Mouse (Mus musculus) layer of hippocampus, adult 9-10 months (tissue): ENCODE data around the gene Ccdc59.
A peak's percentile ranks its signal among the peaks of the same experiment; 100 is the strongest.

Experiments used
- DNase-seq: peaks from one replicate; pipeline ENCODE4 v3.0.0; 2022; ENCODE audit warnings: low spot score

Gene Ccdc59

GRCm38 (mm10) chr10:105840928-105841888, at the start of gene Ccdc59, which contains the start of gene Mettl25:
TSS of gene Ccdc59 (plus strand) at chr10:105841067.
TSS of gene Mettl25 (minus strand) at chr10:105841380.
- peak; percentile 93 for DNase-seq

- DNase-seq: no peak
These were observed 46.9 kb upstream of the Ccdc59 start for GRCm38 (mm10) chr10:105793776-105794552.

- no peak for DNase-seq
These were observed 43.5 kb upstream of the Ccdc59 start for GRCm38 (mm10) chr10:105797250-105797924.

- no peak for DNase-seq
These were observed 39.7 kb upstream of the Ccdc59 start for GRCm38 (mm10) chr10:105801147-105801546.

- DNase-seq: no peak
These were observed 38.7 kb upstream of the Ccdc59 start for GRCm38 (mm10) chr10:105802132-105802531.

GRCm38 (mm10) chr10:105803461-105803860, 37.4 kb upstream of the Ccdc59 start:
- no peak for DNase-seq

- no peak for DNase-seq
These were observed 34.4 kb upstream of the Ccdc59 start for GRCm38 (mm10) chr10:105806259-105807010.

- no peak for DNase-seq
These were observed 6.1 kb upstream of the Ccdc59 start for GRCm38 (mm10) chr10:105834627-105835228.

GRCm38 (mm10) chr10:105842574-105842973, 1.7 kb downstream of the Ccdc59 start:
- no peak for DNase-seq

GRCm38 (mm10) chr10:105850286-105850685, 9.4 kb downstream of the Ccdc59 start:
- DNase-seq: no peak

- no peak for DNase-seq
These were observed 10.3 kb downstream of the Ccdc59 start for GRCm38 (mm10) chr10:105851136-105851535.

GRCm38 (mm10) chr10:105867312-105867711, 26.4 kb downstream of the Ccdc59 start:
- DNase-seq: no peak
